Mouse (Mus musculus) heart, adult 9 months (tissue): ENCODE measurements around the gene Tnfaip2.

Experiments
- DNase-seq, 2 experiments: peaks; one replicate each; pipeline ENCODE4 v3.0.0; 2022; ENCODE audit warnings: low spot score in 2 of 2

Tnfaip2 gene

GRCm38 (mm10) chr12:111445161-111445889 lies 3.1 kb downstream of the Tnfaip2 start:
- DNase-seq, result no peak

- no peak for DNase-seq
Measured at GRCm38 (mm10) chr12:111445890-111446613, 3.8 kb downstream of the Tnfaip2 start.

GRCm38 (mm10) chr12:111446745-111447144 lies 4.5 kb downstream of the Tnfaip2 start:
- DNase-seq, result no peak

GRCm38 (mm10) chr12:111447350-111447749 lies 5.1 kb downstream of the Tnfaip2 start:
- DNase-seq, result no peak

- no peak for DNase-seq
Measured at GRCm38 (mm10) chr12:111447898-111448760, 5.9 kb downstream of the Tnfaip2 start.

- peak; percentile 61 to 64 for DNase-seq
Measured at GRCm38 (mm10) chr12:111448931-111449705, 6.8 kb downstream of the Tnfaip2 start.

- DNase-seq, result peak; percentile 84 to 88
Measured at GRCm38 (mm10) chr12:111450359-111450758, 8.1 kb downstream of the Tnfaip2 start.

GRCm38 (mm10) chr12:111451561-111451960 lies 9.3 kb downstream of the Tnfaip2 start:
- DNase-seq, result no peak

GRCm38 (mm10) chr12:111454021-111454420 lies 11.8 kb downstream of the Tnfaip2 start:
- DNase-seq, result no peak

- no peak for DNase-seq
Measured at GRCm38 (mm10) chr12:111454543-111455280, 12.4 kb downstream of the Tnfaip2 start.

- peak; percentile 63 to 69 for DNase-seq
Measured at GRCm38 (mm10) chr12:111455311-111455846, 13.1 kb downstream of the Tnfaip2 start.

- DNase-seq, result no peak
Measured at GRCm38 (mm10) chr12:111455860-111456259, 13.6 kb downstream of the Tnfaip2 start.

- DNase-seq, result no peak
Measured at GRCm38 (mm10) chr12:111457742-111458141, 15.5 kb downstream of the Tnfaip2 start.

- no peak for DNase-seq
Measured at GRCm38 (mm10) chr12:111463570-111463969, 21.3 kb downstream of the Tnfaip2 start.

GRCm38 (mm10) chr12:111466369-111466768 lies 24.1 kb downstream of the Tnfaip2 start:
- no peak for DNase-seq

- no peak for DNase-seq
Measured at GRCm38 (mm10) chr12:111468206-111468605, 25.9 kb downstream of the Tnfaip2 start.

GRCm38 (mm10) chr12:111469507-111469906 lies 27.2 kb downstream of the Tnfaip2 start:
- DNase-seq, result peak in 1 of 2 experiments; percentile 55

- DNase-seq, result no peak
Measured at GRCm38 (mm10) chr12:111471119-111471518, 28.9 kb downstream of the Tnfaip2 start.

- DNase-seq, result no peak
Measured at GRCm38 (mm10) chr12:111471721-111472120, 29.5 kb downstream of the Tnfaip2 start.

- DNase-seq, result no peak
Measured at GRCm38 (mm10) chr12:111472886-111473285, 30.6 kb downstream of the Tnfaip2 start.
